Mouse (Mus musculus): ENCODE measurements around the gene Hoxa6.

GRCm38 (mm10) chr6:52185222-52185621 is 23.3 kb downstream of the Hoxa6 start:
- TF ChIP-seq ELF1 (IDR thresholded peaks at IDR 0.05; ENCODE audit: low read depth, low read length) (no peak), EP300 (IDR thresholded peaks at IDR 0.05; ENCODE audit: low read length) (no peak), NRF1 (IDR thresholded peaks at IDR 0.05; ENCODE audit: low read depth, low read length) (no peak), BHLHE40 (IDR thresholded peaks at IDR 0.05; ENCODE audit: low read depth, low read length) (no peak), CTCF (conservative IDR thresholded peaks at IDR 0.05 in 1 of 2, IDR thresholded peaks at IDR 0.05 in 1 of 2; ENCODE audit: low read depth in 2 of 2, low read length in 2 of 2) (no peak), POLR2A (IDR thresholded peaks at IDR 0.05; ENCODE audit: low read depth, low read length) (no peak), TCF12 (IDR thresholded peaks at IDR 0.05; ENCODE audit: low read depth, low read length) (no peak)

Data from CH12.LX (cell line).